Mouse (Mus musculus) CH12F3 (cell line): Measurements from ENCODE around the gene Cpsf4l.

Source experiments
- in situ Hi-C: fragments of 300-500 bp; cut with MboI; formaldehyde crosslinking; loops from 2 replicates; pipeline ENCODE4 v1.14.3; 2020; ENCODE audit warnings: low sequenced_read_pairs

The Cpsf4l gene

DNA sequence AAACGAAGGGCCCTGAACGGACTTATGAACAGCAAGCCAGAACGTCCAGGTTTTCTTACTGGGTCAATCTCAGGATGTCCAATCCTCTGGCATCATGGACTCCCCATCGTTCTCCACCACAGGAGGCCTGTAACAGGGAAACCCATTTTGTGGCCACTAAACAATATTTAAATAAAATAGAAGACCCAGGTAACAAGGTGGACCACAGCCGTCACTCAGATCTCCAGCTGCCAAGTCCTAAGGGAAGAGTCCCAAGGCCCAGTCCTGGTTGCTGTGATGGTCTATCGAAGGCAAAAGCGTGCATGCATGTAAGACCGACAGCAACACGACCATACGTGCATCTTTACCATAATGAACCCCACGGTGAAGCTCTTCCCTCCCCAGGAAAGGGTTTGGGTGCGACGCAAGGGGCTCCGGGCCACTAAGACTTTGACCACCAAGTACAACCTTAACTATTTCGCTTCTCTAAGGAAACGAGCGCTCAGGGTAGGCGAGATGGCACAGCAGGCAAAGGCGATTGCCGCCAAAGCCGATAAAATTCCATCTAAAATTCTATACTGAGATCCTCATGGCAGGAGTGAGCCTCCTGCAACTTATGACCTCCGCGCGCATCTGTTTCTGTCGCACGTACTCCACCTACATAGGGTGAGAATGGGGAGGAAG is 61.0 kb downstream of the Cpsf4l start, which contains the start of gene Cog1:
Cog1 (plus strand) TSS at position 480 of the 663 bp plus-strand sequence.
- in situ Hi-C loops: loop anchor here (10.0 kb wide), 2 partner anchors 354 to 474 kb away; no protein-coding TSS in a partner anchor
